Mouse (Mus musculus) bone marrow macrophage, adult 2 months (primary cell): ENCODE results near the gene Ghrhr. TPM values are rescaled to one million over a fixed set of nuclear protein-coding genes. Genes with fewer than 3 reads are reported as not detected.

Experiments
- H3K27ac ChIP-seq: 2 replicates; pipeline ENCODE4 v1.5.1; 2012; ENCODE audit warnings: low read depth, low read length; ENCODE audit not compliant: insufficient read depth
- H3K4me1 ChIP-seq: 2 replicates; pipeline ENCODE4 v1.6.1; 2012; ENCODE audit warnings: low read length; ENCODE audit not compliant: control insufficient read depth, insufficient read depth
- H3K4me3 ChIP-seq: 2 replicates; pipeline ENCODE4 v1.5.1; 2012; ENCODE audit warnings: mild to moderate bottlenecking, low read length, moderate library complexity; ENCODE audit not compliant: insufficient read depth
- CTCF ChIP-seq: IDR thresholded peaks from 2 replicates; pipeline ENCODE4 v1.5.1; 2012; ENCODE audit warnings: low read depth, mild to moderate bottlenecking, low read length, moderate library complexity
- POLR2A ChIP-seq: IDR thresholded peaks from 2 replicates; pipeline ENCODE4 v1.6.1; 2012; ENCODE audit warnings: mild to moderate bottlenecking, low read depth, low read length, borderline replicate concordance
- polyA plus RNA-seq: library from polyadenylated mRNA; stranded (reverse); fragments of >200 nt; gene quantifications from 2 replicates; pipeline ENCODE4 v1.2.4, GENCODE M21; 2012; ENCODE audit not compliant: missing spikeins, insufficient read depth, insufficient read length

The Ghrhr gene
- polyA plus RNA-seq, 1 experiment, result not detected

GRCm38 (mm10) chr6:55350383-55350952, 25.6 kb upstream of the Ghrhr start:
- TF ChIP-seq POLR2A (no peak), CTCF (no peak)
- H3K4me3 ChIP-seq, result no peak overlapping the region
- H3K27ac ChIP-seq, result no peak overlapping the region
- H3K4me1 ChIP-seq, result no peaks in the 10 kb centered on the region

DNA sequence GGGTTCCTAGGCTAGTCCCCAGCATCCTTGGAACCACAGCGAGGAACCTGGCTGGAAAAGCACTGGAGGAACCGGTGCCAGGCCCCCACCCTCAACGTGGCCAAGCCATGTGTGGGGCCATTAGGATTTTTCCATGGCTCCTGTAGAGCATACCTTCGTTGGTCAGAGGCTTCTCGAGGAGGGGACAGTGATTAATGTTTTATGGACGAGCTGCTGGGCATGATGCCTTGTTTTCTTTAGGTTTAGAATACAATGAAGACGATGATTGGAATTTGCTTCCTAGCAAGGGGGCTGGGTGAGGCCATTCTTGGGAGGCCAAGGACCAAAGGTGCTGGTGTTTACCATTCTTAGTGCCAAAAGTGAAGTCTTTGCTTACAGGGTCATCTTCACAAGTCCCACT, 24.4 kb upstream of the Ghrhr start:
- TF ChIP-seq POLR2A (no peak), CTCF (no peak)
- Histone ChIP-seq H3K4me1 (no peaks in the 10 kb centered on the region), H3K27ac (no peak overlapping the region), H3K4me3 (no peak overlapping the region)

DNA sequence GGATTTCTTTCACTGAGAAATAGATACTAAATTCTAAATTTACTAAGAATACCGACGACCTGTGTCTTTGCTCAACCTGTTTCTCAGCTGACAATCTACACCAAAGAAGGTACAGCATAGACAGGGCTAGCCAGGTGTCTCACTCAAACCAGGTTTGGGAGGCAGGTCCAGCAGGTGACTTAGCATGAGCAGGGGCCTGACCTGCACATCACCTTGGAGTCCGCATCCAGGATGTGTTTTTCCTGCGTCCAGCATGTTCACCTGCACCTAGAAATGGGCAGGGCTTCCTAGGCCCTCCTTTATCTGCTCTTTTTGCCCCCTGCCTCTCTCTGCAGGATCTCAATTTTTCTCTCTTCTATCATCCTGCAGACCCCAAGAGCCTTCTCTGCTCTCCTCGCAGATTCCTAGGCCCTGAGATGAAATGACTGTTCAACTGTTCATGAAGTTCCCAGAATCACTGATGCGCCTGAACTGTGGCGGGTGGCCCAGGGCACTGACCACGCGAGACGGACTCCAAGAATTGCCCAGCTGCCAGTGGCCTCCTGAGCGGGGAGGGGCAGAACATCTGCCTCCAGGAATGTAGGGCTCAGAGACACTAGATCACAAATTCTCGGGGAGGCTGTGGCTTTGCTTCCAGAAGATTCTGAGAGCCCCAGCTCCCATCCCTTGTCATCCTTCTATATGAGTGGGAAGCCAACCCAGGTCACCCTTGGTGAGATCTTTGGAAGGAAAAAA, 22.2 kb upstream of the Ghrhr start:
- no peaks in the 10 kb centered on the region for H3K4me1 ChIP-seq
- no peak overlapping the region for H3K4me3 ChIP-seq
- TF ChIP-seq POLR2A, result no peak
- TF ChIP-seq CTCF, result no peak
- no peak overlapping the region for H3K27ac ChIP-seq

- TF ChIP-seq CTCF (no peak), POLR2A (no peak)
- Histone ChIP-seq H3K4me1 (no peaks in the 10 kb centered on the region), H3K27ac (no peak overlapping the region), H3K4me3 (no peak overlapping the region)
Observed at GRCm38 (mm10) chr6:55354456-55355117, 21.5 kb upstream of the Ghrhr start.

DNA sequence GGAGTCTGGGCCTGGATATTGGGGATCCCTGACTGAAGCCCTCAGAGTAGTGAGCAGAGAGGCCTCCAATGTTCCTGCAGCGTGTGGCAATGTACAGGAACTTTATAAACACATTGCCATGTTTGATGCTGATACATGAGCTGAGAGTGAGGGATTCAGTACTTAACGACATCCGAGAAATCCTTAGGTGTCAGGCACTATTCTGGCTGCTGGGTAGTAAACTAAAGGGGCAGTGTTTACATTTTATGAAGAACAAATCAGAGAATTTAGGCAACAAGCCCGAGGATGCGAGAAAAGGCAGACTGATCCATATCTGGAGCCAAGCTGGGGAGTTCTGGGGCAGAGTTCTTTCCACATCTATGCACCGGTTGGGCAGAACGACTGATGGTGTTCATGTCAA, 20.5 kb upstream of the Ghrhr start:
- no peak for TF ChIP-seq POLR2A
- TF ChIP-seq CTCF, result no peak
- Histone ChIP-seq H3K27ac (no peak overlapping the region), H3K4me1 (no peaks in the 10 kb centered on the region), H3K4me3 (no peak overlapping the region)

GRCm38 (mm10) chr6:55356017-55356703, 19.9 kb upstream of the Ghrhr start:
- Histone ChIP-seq H3K27ac (no peak overlapping the region), H3K4me1 (no peaks in the 10 kb centered on the region), H3K4me3 (no peak overlapping the region)
- TF ChIP-seq CTCF (no peak), POLR2A (no peak)

- TF ChIP-seq POLR2A, result no peak
- TF ChIP-seq CTCF, result no peak
- no peak overlapping the region for H3K27ac ChIP-seq
- H3K4me3 ChIP-seq, result no peak overlapping the region
- H3K4me1 ChIP-seq, result no peaks in the 10 kb centered on the region
Observed at GRCm38 (mm10) chr6:55356976-55357635, 19.0 kb upstream of the Ghrhr start.

DNA sequence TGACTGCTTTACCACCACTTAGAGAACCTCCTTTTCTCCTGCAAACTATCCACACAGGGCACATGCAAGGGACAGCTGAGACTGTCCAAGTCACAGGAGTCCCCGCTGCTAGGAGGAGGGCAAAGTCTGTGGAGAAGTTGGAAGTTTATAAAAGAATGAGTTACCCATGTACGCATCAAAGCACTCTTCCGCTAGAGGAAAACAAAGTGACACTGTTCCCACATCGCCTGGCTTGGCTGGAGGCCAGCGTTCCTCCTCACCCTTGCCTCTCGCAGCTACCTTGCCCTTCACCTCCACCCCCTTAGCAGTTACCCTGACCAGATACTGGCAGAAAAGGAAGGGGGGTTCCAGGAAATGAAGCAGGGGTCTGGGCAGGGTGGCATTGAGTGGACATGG, 18.5 kb upstream of the Ghrhr start:
- Histone ChIP-seq H3K4me3 (no peak overlapping the region), H3K4me1 (no peaks in the 10 kb centered on the region), H3K27ac (no peak overlapping the region)
- TF ChIP-seq CTCF (no peak), POLR2A (no peak)

GRCm38 (mm10) chr6:55358731-55359143, 17.4 kb upstream of the Ghrhr start:
- H3K4me1 ChIP-seq, result no peaks in the 10 kb centered on the region
- no peak overlapping the region for H3K4me3 ChIP-seq
- TF ChIP-seq CTCF, result peak; percentile 60
- TF ChIP-seq POLR2A, result no peak
- no peak overlapping the region for H3K27ac ChIP-seq
